Mouse (Mus musculus) neutrophil, adult 5-6 weeks (primary cell): Measurements from ENCODE around the gene Pgpep1. TPM values are rescaled to one million over a fixed set of nuclear protein-coding genes. Genes with fewer than 3 reads are reported as not detected.

ENCODE experiments used
- ATAC-seq: fragments of 151-379, 151-347 bp; 2 replicates; pipeline ENCODE4 v1.8.0; 2017; ENCODE audit warnings: mild to moderate bottlenecking, moderate TSS enrichment; ENCODE audit not compliant: insufficient number of reproducible peaks, poor library complexity, low FRiP score, severe bottlenecking; ENCODE audit errors: extremely low read depth
- total RNA-seq: library from RNA; stranded (forward); fragments of 200-1000 nt; gene quantifications from 2 replicates; pipeline ENCODE4 v1.2.3, GENCODE M21; 2017

Gene Pgpep1
- total RNA-seq, 1 experiment from 2014 or later: 4.4 TPM

DNA sequence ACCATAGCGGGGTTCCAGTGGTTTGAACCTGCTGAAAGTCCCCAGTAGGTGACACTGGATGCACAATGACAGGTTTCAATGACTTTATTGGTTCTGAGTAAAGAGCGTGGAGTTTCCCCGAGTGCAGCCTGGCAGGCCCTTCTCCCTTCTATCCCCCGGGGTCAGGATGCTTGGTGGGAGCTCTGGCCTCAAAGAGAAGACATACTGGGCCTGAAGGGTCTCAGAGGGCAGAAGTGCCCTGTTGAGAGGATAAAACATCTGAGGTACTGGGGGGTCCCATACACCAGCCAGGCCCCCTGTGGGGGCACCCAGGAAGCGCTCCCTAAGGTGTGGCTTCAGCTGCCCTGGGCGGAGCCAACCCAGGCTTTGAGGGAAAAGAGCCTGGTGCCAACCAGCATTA is 13.8 kb downstream of the Pgpep1 start:
- ATAC-seq: no peak

DNA sequence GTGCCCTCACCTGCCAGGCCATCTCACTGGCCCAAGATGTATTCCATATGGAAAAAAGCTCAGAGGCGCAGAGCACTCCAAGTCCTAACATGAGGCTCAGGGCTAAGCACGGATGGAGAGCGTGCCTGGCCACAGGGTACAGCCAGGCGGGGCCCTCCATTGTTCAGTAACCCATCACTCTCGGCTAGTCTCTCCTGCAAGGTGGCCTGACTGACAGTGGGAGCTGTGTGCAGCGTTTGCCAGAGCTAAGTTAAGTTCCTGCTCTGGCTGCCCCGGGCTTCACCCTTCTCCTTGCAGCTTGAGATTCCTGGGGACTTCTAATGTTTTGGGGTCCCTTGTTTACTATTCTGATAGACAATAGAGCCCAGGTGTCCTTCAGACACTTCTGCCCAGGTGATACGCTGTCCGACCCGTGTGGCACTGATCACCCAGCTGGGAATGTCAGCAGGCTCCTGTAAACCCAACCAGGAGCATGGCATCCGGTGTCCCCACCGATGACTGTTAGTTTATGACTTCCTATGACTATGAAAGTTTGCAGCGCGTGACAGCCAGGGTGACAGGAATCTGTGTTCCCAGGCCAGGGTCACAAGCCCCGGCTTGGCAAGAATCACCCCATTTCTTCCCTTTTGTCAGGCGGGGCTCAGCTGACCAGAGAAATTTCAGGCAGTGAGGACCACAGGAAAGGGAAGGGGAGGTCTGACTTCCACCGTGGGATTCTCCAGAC is 14.5 kb downstream of the Pgpep1 start:
- no peak for ATAC-seq

DNA sequence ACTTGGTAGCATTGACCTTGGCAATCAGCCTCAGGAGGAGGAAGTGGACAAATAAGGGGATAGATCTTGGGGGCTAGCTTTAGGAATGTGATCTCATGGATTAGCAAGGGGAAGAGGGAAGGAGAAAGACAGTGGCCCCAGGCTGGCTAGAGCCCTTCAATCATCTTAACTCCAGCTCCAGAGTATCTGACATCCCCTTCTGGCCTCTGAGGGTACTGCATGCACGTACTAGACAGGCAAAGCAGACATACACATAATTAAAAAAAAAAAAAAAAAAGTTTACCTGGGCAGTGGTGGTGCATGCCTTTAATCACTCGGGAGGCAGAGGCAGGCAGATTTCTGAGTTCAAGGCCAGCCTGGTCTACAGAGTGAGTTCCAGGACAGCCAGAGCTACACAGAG is 16.1 kb downstream of the Pgpep1 start:
- ATAC-seq: no peak

DNA sequence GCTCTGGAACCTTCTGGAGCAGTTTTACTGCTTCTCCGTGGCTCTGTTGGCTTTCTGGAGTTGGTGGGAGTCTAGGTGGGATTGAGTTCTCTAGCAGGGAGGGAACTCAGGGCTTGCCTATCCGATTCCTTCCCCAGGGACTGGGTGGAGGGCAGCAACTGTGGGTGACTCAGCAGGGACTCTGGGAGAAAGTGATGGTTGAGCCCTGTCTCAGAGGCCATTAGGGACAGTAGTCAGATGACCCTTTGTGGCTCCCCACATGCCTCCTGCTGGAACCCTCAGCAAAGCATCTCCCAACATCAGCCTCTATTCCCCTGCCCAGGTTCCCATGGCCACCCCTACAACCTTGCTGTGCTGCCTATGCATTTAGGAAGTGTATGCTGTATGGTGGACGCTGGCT is 17.2 kb downstream of the Pgpep1 start:
- no peak for ATAC-seq

DNA sequence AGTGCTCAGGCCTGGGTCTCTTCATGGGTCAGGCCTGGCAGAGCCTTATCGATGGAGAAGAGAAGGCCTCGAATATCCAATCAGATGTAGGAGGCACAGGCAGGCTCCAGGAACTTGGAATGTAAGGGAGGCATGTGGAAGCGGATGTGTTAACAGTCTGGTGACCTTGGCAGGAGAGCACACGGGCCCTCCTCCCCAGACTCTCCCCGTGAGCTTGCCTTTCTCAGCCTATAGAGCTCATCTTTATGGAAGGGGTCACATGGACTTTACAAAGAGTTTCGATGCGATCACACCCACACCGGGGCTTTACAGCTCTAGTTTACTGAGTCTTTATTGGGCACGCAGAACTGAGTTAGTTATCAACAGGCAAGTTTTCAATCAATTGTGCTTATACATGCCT is 21.4 kb downstream of the Pgpep1 start:
- no peak for ATAC-seq

- no peak for ATAC-seq
Observed at GRCm38 (mm10) chr8:70636838-70637237, 23.4 kb downstream of the Pgpep1 start.

DNA sequence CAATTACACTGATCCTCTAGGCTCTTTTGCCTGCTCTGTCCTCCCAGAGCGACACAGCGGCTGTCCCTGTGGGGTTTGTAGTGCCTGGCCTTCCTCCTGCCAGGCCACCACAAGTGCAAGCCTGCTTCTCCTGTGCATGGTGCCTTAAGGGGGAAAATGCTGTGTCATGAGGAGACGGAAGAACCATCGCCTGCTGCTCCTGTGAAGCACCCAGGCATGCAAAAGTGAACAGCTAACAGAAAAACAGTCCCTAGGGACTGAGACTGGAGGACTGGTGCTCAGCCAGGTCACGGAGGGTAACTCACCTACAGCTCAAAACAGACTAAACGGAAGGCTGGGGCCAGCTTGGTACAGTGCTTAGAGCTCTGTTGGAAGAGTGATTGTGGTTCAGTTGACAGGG is 24.7 kb downstream of the Pgpep1 start:
- peak; percentile 60 for ATAC-seq

- ATAC-seq: no peak; the same call in 1 of the 2 replicates
Observed at GRCm38 (mm10) chr8:70634066-70634465, 26.1 kb downstream of the Pgpep1 start.

DNA sequence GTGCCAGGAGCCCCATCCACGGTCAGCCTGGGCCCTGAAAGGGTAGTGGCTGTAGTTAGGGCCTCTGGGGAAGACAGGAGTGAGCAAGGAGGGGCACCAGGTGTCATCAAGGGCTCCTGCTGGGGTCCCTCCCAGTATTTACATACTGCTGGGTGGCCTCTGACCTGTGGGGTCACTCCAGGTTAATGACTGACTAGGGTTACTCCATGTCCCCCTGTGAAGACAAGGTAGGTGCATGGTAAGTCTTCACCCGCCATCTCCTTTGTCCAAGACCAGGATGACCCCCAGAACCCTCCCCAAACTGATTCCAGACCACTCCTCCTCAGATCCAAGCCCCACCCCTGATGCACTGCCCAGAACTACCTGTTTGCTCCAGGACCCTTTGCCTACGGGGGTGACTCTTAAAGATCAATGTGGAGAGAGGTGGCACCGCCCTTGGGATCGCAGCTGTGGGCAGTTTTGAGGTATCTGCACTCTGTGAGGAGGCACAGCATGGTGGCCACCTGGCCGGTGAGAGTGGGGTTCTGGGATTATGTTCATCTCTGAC is 27.8 kb downstream of the Pgpep1 start, which contains the start of gene Gdf15:
TSS of gene Gdf15 (minus strand) at position 111 of the 547 bp plus-strand sequence.
- no peak for ATAC-seq

- no peak for ATAC-seq
Observed at GRCm38 (mm10) chr8:70631436-70631835, 28.8 kb downstream of the Pgpep1 start.

DNA sequence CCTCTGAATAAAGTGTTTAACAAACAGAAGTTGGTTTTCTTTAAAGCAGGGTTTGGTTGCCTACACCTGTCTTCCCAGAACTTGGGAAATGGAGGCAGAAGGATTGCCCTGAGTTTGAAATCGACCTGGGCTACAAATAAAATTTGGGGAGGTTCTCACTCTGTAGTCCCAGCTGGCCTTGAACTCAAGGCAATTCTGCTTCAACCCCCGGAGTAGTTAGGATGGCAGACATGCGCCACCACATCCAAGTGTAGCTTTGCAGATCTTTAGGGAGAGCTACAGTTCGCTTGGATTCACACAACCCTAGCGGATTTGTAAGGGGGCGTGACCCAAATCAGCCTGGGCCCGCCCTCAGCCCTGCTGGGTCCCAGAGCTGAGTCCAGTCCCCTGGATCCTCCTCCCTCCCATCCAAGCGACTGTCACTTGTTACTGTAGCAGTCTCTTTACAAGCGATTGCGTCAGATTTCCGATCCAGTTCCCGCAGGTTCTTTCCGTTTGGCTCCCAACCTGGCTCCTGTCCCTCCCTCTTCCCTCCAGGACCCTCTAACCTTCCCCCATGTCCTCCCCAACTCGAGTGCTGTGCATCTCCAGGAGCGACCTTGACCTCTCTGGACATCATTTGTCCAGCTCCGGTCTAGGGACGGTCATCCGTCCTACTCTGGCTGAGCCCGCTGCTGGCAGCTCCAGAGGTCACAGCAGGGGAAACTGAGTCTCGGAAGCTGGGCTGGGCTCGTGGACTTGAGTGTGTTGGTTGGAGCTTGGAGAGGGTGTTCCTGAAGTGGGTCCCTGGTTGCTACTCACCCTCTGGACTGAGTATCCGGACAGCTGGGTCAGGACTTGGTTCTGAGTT is 29.4 kb downstream of the Pgpep1 start:
- ATAC-seq: no peak

- ATAC-seq: peak; percentile 62
Observed at GRCm38 (mm10) chr8:70629574-70630531, 30.3 kb downstream of the Pgpep1 start.

DNA sequence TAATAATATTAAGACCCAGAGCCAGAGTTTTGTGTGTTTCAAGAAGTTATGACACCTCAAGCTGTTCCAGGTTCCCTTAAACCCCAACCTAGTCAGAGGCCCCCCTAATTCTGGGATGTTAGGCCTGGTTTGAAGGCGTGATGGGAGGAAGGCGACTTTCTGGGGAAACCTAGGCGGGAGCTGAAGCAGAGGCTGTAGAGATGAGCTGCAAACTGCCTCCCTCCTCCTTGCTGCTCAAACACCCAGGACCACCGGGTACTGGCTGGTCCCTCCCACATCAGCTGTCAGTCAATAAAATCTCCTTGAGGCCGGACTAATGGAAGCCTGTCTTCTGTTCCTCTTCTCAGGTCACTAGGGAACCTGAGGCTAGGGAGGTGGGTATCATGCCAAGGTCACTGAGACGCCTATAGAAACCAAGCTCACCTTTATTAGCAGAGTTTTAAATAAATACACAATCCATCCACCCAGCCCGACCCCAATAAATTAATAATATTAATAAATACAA is 31.1 kb downstream of the Pgpep1 start:
- no peak for ATAC-seq

- ATAC-seq: no peak
Observed at GRCm38 (mm10) chr8:70627041-70627440, 33.1 kb downstream of the Pgpep1 start.

DNA sequence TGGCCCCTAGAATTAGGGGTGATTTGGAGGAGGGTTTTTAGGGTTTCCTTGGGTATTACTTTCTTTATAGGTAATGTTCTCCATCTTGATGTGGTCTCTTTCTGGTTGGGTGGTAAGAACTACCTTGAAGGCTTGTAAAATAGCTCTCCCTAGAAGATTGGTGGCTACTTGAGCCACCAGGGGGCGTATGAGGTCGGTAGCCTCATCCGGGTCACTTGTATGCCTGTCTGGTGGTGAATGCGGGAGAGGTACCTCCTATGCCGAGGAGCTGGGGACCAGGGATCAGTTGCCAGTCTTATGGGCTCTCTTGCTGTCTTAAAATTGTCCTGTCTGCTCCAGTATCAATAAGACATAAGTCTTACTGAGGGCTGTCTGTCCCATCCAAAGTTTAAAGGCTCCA is 35.1 kb downstream of the Pgpep1 start:
- ATAC-seq: peak; percentile 23; the same call in 1 of the 2 replicates

DNA sequence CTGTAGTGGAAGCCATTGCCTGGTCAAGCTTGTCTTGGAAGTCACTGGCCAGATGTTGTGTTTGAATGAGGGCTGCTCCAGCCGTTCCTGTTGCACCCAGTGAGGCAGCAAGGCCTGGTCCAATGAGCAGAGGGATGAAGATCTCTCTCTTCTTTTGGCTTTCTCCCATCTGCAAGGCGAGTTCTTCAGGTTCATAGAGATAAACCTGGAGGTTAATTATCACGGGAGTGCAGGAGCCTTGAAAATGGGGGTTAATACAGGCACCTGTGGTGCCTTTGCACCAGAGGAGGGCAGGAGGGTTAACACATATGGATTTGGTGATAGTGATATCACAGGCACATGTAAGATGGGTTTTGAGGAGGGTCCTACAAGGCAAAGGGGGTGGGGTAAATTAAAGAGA is 38.0 kb downstream of the Pgpep1 start:
- no peak for ATAC-seq

- ATAC-seq: peak; percentile 90
Observed at GRCm38 (mm10) chr8:70618888-70619334, 41.3 kb downstream of the Pgpep1 start.

GRCm38 (mm10) chr8:70617985-70618384 is 42.2 kb downstream of the Pgpep1 start:
- ATAC-seq: no peak
